Mouse (Mus musculus): ENCODE measurements at regions not wholly inside any gene's neighbourhood (a gene's known extent, or its start where the extent isn't known, plus 50 kb on each side); places are given as distances from the start of the nearest gene placed in this dataset.
A peak's percentile ranks its signal among the peaks of the same experiment; 100 is the strongest.

DNA sequence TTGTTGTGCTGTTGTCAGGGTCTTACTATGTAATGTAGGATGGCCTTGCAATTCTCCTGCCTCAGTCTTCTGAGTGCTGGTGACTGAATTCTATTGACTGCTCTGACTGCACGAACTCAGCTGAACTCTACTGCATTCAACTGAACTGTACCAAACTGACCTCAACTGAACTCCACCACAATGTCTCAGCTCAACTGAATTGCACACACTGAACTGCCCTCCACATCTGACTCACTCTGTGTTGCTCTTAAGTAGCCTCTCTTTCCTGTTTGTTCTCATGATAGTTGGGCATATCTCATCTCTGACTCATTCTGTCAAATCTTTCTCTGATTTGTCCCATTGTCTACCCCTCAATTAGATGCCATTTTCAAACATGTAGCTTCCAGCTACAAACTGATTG, 306.1 kb downstream of the Hace1 start:
- WGBS: 92% methylated on average over 1 of the region's 1 CpGs
- TF ChIP-seq CTCF (IDR thresholded peaks at IDR 0.05; ENCODE audit: borderline replicate concordance, insufficient read depth, low read depth, low read length): no peak
- no peak for TF ChIP-seq POLR2A (IDR thresholded peaks at IDR 0.05; ENCODE audit: borderline replicate concordance, insufficient read depth, low read length)
- no peak for DNase-seq
- Histone ChIP-seq H3K4me3 (replicated peaks; ENCODE audit: insufficient read depth, low read depth, low read length) (no peak overlapping the region), H3K4me1 (ENCODE audit: control insufficient read depth, insufficient read depth, low read length) (0 out of 2 replicates have a peak, but pooled peaks cover 2% of the 10 kb centered on the region), H3K27me3 (ENCODE audit: control insufficient read depth, insufficient read depth, low read length) (no peaks in the 10 kb centered on the region), H3K27ac (ENCODE audit: insufficient read depth, low read length) (no peak overlapping the region)

DNA sequence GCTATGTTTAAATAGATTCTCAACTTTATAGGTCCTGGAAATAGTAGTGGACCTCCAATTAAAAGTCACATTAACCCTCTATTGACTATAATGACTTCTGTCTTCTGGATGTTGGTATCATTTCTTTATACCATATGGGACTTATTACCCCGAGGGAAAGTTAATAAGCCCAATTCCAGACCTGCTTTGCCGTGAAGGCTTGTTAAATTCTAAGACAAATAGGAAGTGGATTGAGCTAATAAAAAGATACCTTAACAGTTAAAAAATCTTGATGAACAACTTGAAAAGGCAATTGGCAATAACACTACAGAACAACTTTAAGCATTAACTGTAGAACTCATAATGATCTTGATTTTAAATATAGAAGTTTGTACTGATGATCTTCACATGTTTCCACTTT, 309.0 kb downstream of the Hace1 start:
- DNase-seq: no peak
- TF ChIP-seq CTCF (IDR thresholded peaks at IDR 0.05; ENCODE audit: borderline replicate concordance, insufficient read depth, low read depth, low read length) (no peak), POLR2A (IDR thresholded peaks at IDR 0.05; ENCODE audit: borderline replicate concordance, insufficient read depth, low read length) (no peak)
- WGBS: 88% methylated on average over 2 of the region's 2 CpGs
- Histone ChIP-seq H3K27ac (ENCODE audit: insufficient read depth, low read length) (no peak overlapping the region), H3K27me3 (ENCODE audit: control insufficient read depth, insufficient read depth, low read length) (no peaks in the 10 kb centered on the region), H3K4me3 (replicated peaks; ENCODE audit: insufficient read depth, low read depth, low read length) (no peak overlapping the region), H3K4me1 (ENCODE audit: control insufficient read depth, insufficient read depth, low read length) (0 out of 2 replicates have a peak, but pooled peaks cover 3% of the 10 kb centered on the region)

DNA sequence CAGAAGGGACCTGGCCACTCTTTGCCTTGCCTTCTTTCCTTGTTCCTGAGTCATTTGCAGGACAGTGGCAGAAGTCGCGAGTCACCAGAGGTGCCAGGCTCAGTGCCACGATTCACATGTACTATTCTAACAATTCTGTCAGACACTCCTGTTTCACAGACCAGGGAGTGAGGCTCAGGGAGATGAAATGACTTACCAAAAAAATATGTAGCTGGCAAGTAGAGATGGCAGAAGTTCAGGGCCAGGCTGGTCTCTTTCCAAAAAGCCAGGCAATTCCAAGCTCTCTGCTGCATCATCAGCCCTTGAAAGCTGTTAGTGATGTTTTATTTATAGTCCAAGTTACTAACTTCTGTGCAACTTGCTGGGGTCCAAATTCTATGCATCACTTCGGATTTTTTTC, 311.2 kb downstream of the Hace1 start:
- 12% methylated on average over 4 of the region's 4 CpGs for WGBS
- no peak overlapping the region for H3K27ac ChIP-seq (ENCODE audit: insufficient read depth, low read length)
- TF ChIP-seq POLR2A (IDR thresholded peaks at IDR 0.05; ENCODE audit: borderline replicate concordance, insufficient read depth, low read length) (no peak), CTCF (IDR thresholded peaks at IDR 0.05; ENCODE audit: borderline replicate concordance, insufficient read depth, low read depth, low read length) (no peak)
- peak; percentile 24 to 52 for DNase-seq
- H3K27me3 ChIP-seq (ENCODE audit: control insufficient read depth, insufficient read depth, low read length): no peaks in the 10 kb centered on the region
- 0 out of 2 replicates have a peak, but pooled peaks cover 3% of the 10 kb centered on the region for H3K4me1 ChIP-seq (ENCODE audit: control insufficient read depth, insufficient read depth, low read length)
- no peak overlapping the region for H3K4me3 ChIP-seq (replicated peaks; ENCODE audit: insufficient read depth, low read depth, low read length)

DNA sequence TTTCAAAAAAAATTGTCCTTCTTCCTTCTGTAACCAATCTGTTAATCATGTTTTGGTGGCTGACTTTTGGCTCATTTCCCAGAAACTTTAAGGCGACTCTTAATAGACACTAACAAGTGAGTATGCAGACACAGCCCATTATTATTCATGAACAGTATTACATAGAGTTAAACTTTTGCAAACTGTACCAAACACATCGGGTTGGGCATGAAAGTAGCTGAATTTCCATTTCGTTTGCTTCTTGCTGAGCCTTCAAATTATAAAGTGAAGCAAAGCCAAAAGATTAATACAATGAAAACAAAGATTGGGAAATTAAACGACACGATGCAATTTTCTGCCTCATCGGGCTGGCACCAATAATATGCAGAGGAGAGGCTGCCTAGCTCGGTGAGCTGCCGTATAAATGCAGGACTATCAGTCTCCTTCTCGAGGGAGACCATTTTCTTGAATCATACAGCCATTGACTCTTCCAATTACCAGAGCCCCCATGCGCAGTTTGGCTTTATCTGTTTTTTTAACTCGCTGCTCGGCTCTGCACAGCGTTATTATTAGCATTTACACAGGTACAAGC, 311.8 kb downstream of the Hace1 start:
- no peak for DNase-seq
- no peaks in the 10 kb centered on the region for H3K27me3 ChIP-seq (ENCODE audit: control insufficient read depth, insufficient read depth, low read length)
- TF ChIP-seq POLR2A (IDR thresholded peaks at IDR 0.05; ENCODE audit: borderline replicate concordance, insufficient read depth, low read length) (no peak), CTCF (IDR thresholded peaks at IDR 0.05; ENCODE audit: borderline replicate concordance, insufficient read depth, low read depth, low read length) (no peak)
- H3K4me1 ChIP-seq (ENCODE audit: control insufficient read depth, insufficient read depth, low read length): 0 out of 2 replicates have a peak, but pooled peaks cover 3% of the 10 kb centered on the region
- H3K27ac ChIP-seq (ENCODE audit: insufficient read depth, low read length): no peak overlapping the region
- no peak overlapping the region for H3K4me3 ChIP-seq (replicated peaks; ENCODE audit: insufficient read depth, low read depth, low read length)
- WGBS: 25% methylated on average over 13 of the region's 13 CpGs

DNA sequence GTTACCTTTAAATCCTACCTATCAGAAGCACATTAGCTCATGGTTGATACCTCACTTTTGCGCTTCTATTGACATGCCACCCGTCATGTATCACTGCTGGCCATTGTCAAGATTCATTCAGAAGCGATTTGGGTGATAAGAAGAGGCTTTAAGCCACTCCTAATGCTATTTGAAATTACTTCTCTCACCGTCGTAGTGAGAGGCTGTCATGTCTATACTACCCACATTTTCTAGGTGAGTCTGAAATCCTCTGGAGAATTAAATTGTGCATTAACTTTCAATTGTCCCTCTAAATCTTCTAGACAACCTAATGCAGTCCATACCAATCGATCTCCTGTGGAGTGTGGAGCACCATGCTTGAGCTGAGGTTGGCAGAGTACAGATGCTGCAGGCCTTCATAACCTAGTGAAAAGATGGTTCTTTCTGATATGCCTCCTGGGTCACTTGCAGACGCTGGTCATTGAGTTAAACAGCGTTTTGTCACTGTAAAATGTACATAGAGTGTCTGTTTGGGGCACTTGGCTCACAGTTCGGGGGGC, 312.5 kb downstream of the Hace1 start:
- H3K4me1 ChIP-seq (ENCODE audit: control insufficient read depth, insufficient read depth, low read length): 0 out of 2 replicates have a peak, but pooled peaks cover 3% of the 10 kb centered on the region
- no peak for DNase-seq
- no peak overlapping the region for H3K27ac ChIP-seq (ENCODE audit: insufficient read depth, low read length)
- no peaks in the 10 kb centered on the region for H3K27me3 ChIP-seq (ENCODE audit: control insufficient read depth, insufficient read depth, low read length)
- no peak for TF ChIP-seq POLR2A (IDR thresholded peaks at IDR 0.05; ENCODE audit: borderline replicate concordance, insufficient read depth, low read length)
- WGBS: 95% methylated on average over 9 of the region's 9 CpGs
- H3K4me3 ChIP-seq (replicated peaks; ENCODE audit: insufficient read depth, low read depth, low read length): no peak overlapping the region

DNA sequence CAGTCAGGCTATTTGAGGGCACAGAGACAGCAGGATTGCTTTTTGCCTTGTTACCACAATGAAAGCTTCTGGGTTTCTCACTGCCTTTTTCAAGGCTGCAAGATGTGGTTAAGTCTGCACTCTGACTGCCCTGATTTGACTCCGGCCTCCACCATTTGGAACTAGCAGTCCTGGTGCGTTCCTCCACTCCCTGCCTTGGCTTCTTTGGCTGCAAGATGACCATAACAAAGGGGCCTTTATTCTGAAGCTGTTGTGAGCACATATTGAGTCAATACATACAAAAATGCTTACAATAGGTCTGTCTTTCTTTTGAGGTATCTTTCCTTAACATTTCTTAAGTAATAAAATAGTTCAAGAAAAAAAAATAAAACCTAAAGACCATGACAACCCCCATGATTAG, 314.8 kb downstream of the Hace1 start:
- WGBS: 66% methylated on average over 2 of the region's 2 CpGs
- no peak for DNase-seq
- TF ChIP-seq CTCF (IDR thresholded peaks at IDR 0.05; ENCODE audit: borderline replicate concordance, insufficient read depth, low read depth, low read length): no peak
- no peak for TF ChIP-seq POLR2A (IDR thresholded peaks at IDR 0.05; ENCODE audit: borderline replicate concordance, insufficient read depth, low read length)
- 0 out of 2 replicates have a peak, but pooled peaks cover 3% of the 10 kb centered on the region for H3K4me1 ChIP-seq (ENCODE audit: control insufficient read depth, insufficient read depth, low read length)
- no peak overlapping the region for H3K4me3 ChIP-seq (replicated peaks; ENCODE audit: insufficient read depth, low read depth, low read length)
- no peak overlapping the region for H3K27ac ChIP-seq (ENCODE audit: insufficient read depth, low read length)
- H3K27me3 ChIP-seq (ENCODE audit: control insufficient read depth, insufficient read depth, low read length): no peaks in the 10 kb centered on the region

DNA sequence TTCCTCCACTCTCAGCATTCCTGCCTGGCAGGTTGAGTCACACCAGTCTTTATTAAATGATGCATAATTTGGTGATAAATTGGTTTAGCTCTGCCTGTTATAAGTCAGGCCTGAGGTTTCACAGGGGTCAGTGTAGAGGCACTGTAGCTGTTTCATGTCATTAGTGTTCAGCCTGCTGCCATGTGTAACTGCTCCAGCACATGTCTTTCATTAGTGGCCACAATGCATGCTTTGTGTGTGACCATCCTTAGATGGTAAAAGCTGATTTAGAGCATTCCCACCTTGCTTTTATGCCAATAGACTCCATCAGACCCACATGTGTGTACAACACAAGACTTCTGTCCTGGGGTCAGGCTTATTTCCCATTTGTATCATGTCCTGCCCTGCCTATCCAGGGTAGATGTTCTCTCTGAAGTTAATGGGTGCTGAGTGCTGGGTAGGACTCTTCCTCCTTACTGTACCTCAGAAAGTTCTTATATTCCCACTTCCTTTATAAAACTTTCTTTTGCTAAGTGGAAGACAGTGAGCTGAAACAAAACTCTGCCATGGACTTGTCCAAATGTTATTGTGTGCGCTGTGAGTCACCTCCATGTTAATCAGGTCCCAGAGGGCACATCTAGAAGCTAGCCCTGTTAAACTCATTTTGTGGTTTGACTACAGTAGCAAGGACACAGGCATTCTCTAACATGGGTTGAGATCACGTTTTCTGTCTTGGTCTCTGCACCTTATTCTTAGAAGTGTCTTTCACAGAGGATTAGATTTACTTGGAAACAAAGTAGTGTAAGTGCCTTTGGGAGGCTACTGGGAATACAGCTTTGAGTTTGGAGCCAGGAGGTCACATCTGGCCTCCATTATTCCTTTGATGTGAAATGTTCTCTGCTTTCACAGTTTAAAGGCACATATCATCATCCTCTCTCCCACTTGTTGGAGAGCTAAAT, 316.5 kb downstream of the Hace1 start:
- Histone ChIP-seq H3K4me3 (replicated peaks; ENCODE audit: insufficient read depth, low read depth, low read length) (no peak overlapping the region), H3K4me1 (ENCODE audit: control insufficient read depth, insufficient read depth, low read length) (no peaks in the 10 kb centered on the region), H3K27me3 (ENCODE audit: control insufficient read depth, insufficient read depth, low read length) (no peaks in the 10 kb centered on the region), H3K27ac (ENCODE audit: insufficient read depth, low read length) (no peak overlapping the region)
- TF ChIP-seq CTCF (IDR thresholded peaks at IDR 0.05; ENCODE audit: borderline replicate concordance, insufficient read depth, low read depth, low read length) (no peak), POLR2A (IDR thresholded peaks at IDR 0.05; ENCODE audit: borderline replicate concordance, insufficient read depth, low read length) (no peak)
- DNase-seq: no peak
- WGBS: 81% methylated on average over 2 of the region's 2 CpGs
